Mouse (Mus musculus): ENCODE measurements around the gene Olfr453.

DNA sequence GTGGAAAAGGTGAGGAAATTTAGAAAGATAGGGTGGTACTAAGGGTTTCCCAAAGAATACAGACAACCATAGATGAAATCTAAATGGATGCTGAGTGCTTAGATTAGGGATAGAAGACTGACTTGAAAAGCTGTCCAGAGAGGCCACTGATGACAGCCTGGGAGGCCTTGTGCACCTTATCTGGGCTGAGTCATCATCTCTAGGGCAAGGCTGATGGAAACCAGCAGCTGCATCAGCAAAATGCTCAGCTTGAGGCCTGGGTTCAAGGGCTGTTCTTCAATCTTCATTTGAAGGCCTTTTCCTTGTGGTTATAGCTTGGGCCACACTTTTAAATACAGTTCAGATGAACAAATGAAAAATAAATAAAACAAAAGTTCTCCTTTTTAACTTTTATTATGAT is 21.2 kb upstream of the Olfr453 start:
- TF ChIP-seq CTCF (IDR thresholded peaks at IDR 0.05) (no peak), POLR2A (IDR thresholded peaks at IDR 0.05; ENCODE audit: insufficient read depth, low read depth, low read length) (no peak)

Data from heart, adult 2 months (tissue).